Mouse (Mus musculus): ENCODE data around the gene 8030411F24Rik. TPM values are rescaled to one million over a fixed set of nuclear protein-coding genes. Genes with fewer than 3 reads are reported as not detected.

8030411F24Rik gene
- polyA plus RNA-seq, 1 experiment from 2014 or later, result not detected

Other genes with a start within 250 kb of the 8030411F24Rik start
- 47.0 and 48.5 TPM in 2 replicates for gene Nxt1, start 109.4 kb upstream of the 8030411F24Rik start, polyA plus RNA-seq (2014; fragmentation: Nextera tagmentation; extraction: Ambion mirVana)
- gene Gzf1, start 101.0 kb upstream of the 8030411F24Rik start, polyA plus RNA-seq (2014; fragmentation: Nextera tagmentation; extraction: Ambion mirVana), result 18.5 and 18.6 TPM in 2 replicates
- 94.1 and 99.4 TPM in 2 replicates for gene Napb, start 49.5 kb upstream of the 8030411F24Rik start, polyA plus RNA-seq (2014; fragmentation: Nextera tagmentation; extraction: Ambion mirVana)
- not detected in 2 replicates for gene Cstl1, start 31.7 kb upstream of the 8030411F24Rik start, polyA plus RNA-seq (2014; fragmentation: Nextera tagmentation; extraction: Ambion mirVana)
- not detected in 2 replicates for gene Cst11, start 10.5 kb upstream of the 8030411F24Rik start, polyA plus RNA-seq (2014; fragmentation: Nextera tagmentation; extraction: Ambion mirVana)
- gene Cst12, start 7.4 kb downstream of the 8030411F24Rik start, polyA plus RNA-seq (2014; fragmentation: Nextera tagmentation; extraction: Ambion mirVana), result not detected in 2 replicates
- not detected in 2 replicates for gene Cst8, start 16.8 kb downstream of the 8030411F24Rik start, polyA plus RNA-seq (2014; fragmentation: Nextera tagmentation; extraction: Ambion mirVana)
- gene Cst13, start 38.1 kb downstream of the 8030411F24Rik start, polyA plus RNA-seq (2014; fragmentation: Nextera tagmentation; extraction: Ambion mirVana), result not detected in 2 replicates
- not detected in 2 replicates for gene Cst9, start 53.1 kb downstream of the 8030411F24Rik start, polyA plus RNA-seq (2014; fragmentation: Nextera tagmentation; extraction: Ambion mirVana)
- gene 9230104L09Rik, start 83.0 kb downstream of the 8030411F24Rik start, polyA plus RNA-seq (2014; fragmentation: Nextera tagmentation; extraction: Ambion mirVana), result not detected in 2 replicates
- 702 and 729 TPM in 2 replicates for gene Cst3, start 93.7 kb downstream of the 8030411F24Rik start, polyA plus RNA-seq (2014; fragmentation: Nextera tagmentation; extraction: Ambion mirVana)
- not detected in 2 replicates for gene Gm1330, start 221.2 kb downstream of the 8030411F24Rik start, polyA plus RNA-seq (2014; fragmentation: Nextera tagmentation; extraction: Ambion mirVana)
- gene Gm10750, start 235.2 kb downstream of the 8030411F24Rik start, polyA plus RNA-seq (2014; fragmentation: Nextera tagmentation; extraction: Ambion mirVana), result not detected in 2 replicates